Comparison of ENCODE assay signal across 23 mouse cellular contexts in the genomic region with DNA sequence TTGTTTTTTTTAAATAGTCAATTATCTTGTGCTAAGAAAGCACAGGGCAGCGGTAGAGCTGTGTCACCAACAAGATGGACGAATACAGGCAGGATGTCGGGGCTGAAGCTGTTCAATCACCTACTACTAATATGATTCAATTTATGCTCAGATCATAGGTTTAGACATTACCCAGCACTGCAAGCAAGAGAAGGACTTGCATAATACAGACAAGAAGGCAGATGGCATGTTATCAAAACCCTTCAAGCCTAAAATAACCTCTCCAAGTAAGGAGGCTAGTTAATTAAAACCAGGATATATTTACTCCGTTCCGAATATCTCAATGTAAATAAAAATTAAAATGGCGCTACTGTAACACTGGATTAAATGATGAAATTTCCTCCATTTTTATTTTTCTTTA.
DNase-seq lines count a peak whose midpoint lies in the region; ATAC-seq and TF ChIP-seq lines count a peak whose summit lies in the region.
"Had no signal": no experiment of that assay in that cellular context is flagged by ENCODE, and none has a peak within 500 bp of the region (broad histone marks: within the 10 kb centered on the region; RNA-seq: fewer than 3 reads in every experiment).

No protein-coding gene starts in this region.

- no peak overlapping the region for H3K4me3 ChIP-seq in forebrain, embryonic 15.5 days
- no peak overlapping the region for H3K4me3 ChIP-seq in forebrain, embryonic 16.5 days (replicated peaks; ENCODE audit: low read length)
- H3K4me3 ChIP-seq in heart, adult 2 months = no peak overlapping the region
- H3K4me3 ChIP-seq in heart, embryonic 12.5 days = no peak overlapping the region
- H3K4me3 ChIP-seq in limb, embryonic 12.5 days (replicated peaks) = no peak overlapping the region
- no peak overlapping the region for H3K4me3 ChIP-seq in limb, embryonic 10.5 days
- H3K4me3 ChIP-seq: embryonic facial prominence, embryonic 10.5 days had no signal

- no peak overlapping the region for H3K9ac ChIP-seq in forebrain, embryonic 15.5 days (replicated peaks)
- H3K9ac ChIP-seq in forebrain, embryonic 16.5 days (replicated peaks; ENCODE audit: low read depth, low read length) = no peak overlapping the region
- 0 out of 2 replicates have a peak overlapping the region, but pooled peaks have one; percentile 42 for H3K9ac ChIP-seq in heart, adult 2 months (ENCODE audit: low read depth, low read length)
- no peak overlapping the region for H3K9ac ChIP-seq in heart, embryonic 12.5 days
- H3K9ac ChIP-seq in limb, embryonic 12.5 days (replicated peaks) = no peak overlapping the region

- no peak overlapping the region for H3K27ac ChIP-seq in forebrain, embryonic 15.5 days (replicated peaks)
- no peak overlapping the region for H3K27ac ChIP-seq in forebrain, embryonic 16.5 days (ENCODE audit: low read length)
- peak overlapping the region; percentile 4 for H3K27ac ChIP-seq in heart, adult 2 months
- no peak overlapping the region for H3K27ac ChIP-seq in heart, embryonic 12.5 days (ENCODE audit: poor library complexity, severe bottlenecking)
- H3K27ac ChIP-seq in limb, embryonic 12.5 days = 0 out of 2 replicates have a peak overlapping the region, but pooled peaks have one; percentile 42
- no peak overlapping the region for H3K27ac ChIP-seq in limb, embryonic 10.5 days
- H3K27ac ChIP-seq: embryonic facial prominence, embryonic 10.5 days had no signal

- 0 out of 2 replicates have a peak, but pooled peaks have one; percentile 8 for ATAC-seq in forebrain, embryonic 15.5 days (replicated peaks)
- no peak for ATAC-seq in forebrain, embryonic 16.5 days
- no peak for ATAC-seq in heart, embryonic 12.5 days (ENCODE audit: insufficient number of reproducible peaks, low FRiP score)
- no peak for ATAC-seq in limb, embryonic 12.5 days (ENCODE audit: insufficient number of reproducible peaks, insufficient read depth, low FRiP score, low TSS enrichment, low read depth)
- ATAC-seq: activated CD4-positive, CD25-positive, alpha-beta regulatory T cell, adult 4 months; forebrain, embryonic 14.5 days; hindbrain, embryonic 16.5 days; Patski had no signal

- no peak for DNase-seq in heart, adult 2 months
- no peak for DNase-seq in limb, embryonic 10.5 days (ENCODE audit: low spot score)
- peak; percentile 25 for DNase-seq in adipocyte (ENCODE audit: low spot score)
- DNase-seq in ovary, postnatal 10 days (ENCODE audit: low spot score) = no peak
- DNase-seq: adrenal gland, adult 2 months; adrenal gland, postnatal 25 days; cerebellum, adult 11 months; cerebellum, adult 8-10 months; gastrocnemius, postnatal 36 days; heart, adult 18-20 months; heart, postnatal 36 days; kidney, adult 11 months had no signal

- no peak for TF ChIP-seq EP300 in heart, adult 2 months (IDR thresholded peaks at IDR 0.05; ENCODE audit: insufficient read depth, low read depth, low read length)

- no peak for TF ChIP-seq POLR2A in heart, adult 2 months (IDR thresholded peaks at IDR 0.05; ENCODE audit: insufficient read depth, low read depth, low read length)

- 71% methylated on average over 6 of the region's 6 CpGs for WGBS in forebrain, embryonic 15.5 days
- WGBS in forebrain, embryonic 16.5 days = 65% methylated on average over 6 of the region's 6 CpGs
- 59% methylated on average over 6 of the region's 6 CpGs for WGBS in heart, adult 2 months
- 75% methylated on average over 6 of the region's 6 CpGs for WGBS in heart, embryonic 12.5 days
- WGBS in limb, embryonic 12.5 days = 64% methylated on average over 6 of the region's 6 CpGs
- WGBS in limb, embryonic 10.5 days = 88% methylated on average over 6 of the region's 6 CpGs

- no peaks in the 10 kb centered on the region for H3K36me3 ChIP-seq in forebrain, embryonic 15.5 days
- H3K36me3 ChIP-seq in forebrain, embryonic 16.5 days (ENCODE audit: control insufficient read depth, insufficient read depth) = no peaks in the 10 kb centered on the region
- peaks cover 2% of the 10 kb centered on the region; the same call in 1 of the 2 replicates for H3K36me3 ChIP-seq in heart, adult 2 months (ENCODE audit: control insufficient read depth, insufficient read depth, low read length)
- peaks cover 19% of the 10 kb centered on the region for H3K36me3 ChIP-seq in heart, embryonic 12.5 days
- peaks cover 35% of the 10 kb centered on the region for H3K36me3 ChIP-seq in limb, embryonic 12.5 days
- H3K36me3 ChIP-seq in limb, embryonic 10.5 days = peaks cover 45% of the 10 kb centered on the region

- 0 out of 2 replicates have a peak, but pooled peaks cover 3% of the 10 kb centered on the region for H3K4me1 ChIP-seq in forebrain, embryonic 15.5 days
- no peaks in the 10 kb centered on the region for H3K4me1 ChIP-seq in forebrain, embryonic 16.5 days (replicated peaks; ENCODE audit: control insufficient read depth, insufficient read depth, low read length)
- H3K4me1 ChIP-seq in heart, adult 2 months (ENCODE audit: control insufficient read depth, insufficient read depth, low read length) = no peaks in the 10 kb centered on the region; the same call in 1 of the 2 replicates
- H3K4me1 ChIP-seq in heart, embryonic 12.5 days (replicated peaks) = peaks cover 21% of the 10 kb centered on the region
- peaks cover 39% of the 10 kb centered on the region for H3K4me1 ChIP-seq in limb, embryonic 12.5 days (replicated peaks)
- peaks cover 38% of the 10 kb centered on the region for H3K4me1 ChIP-seq in limb, embryonic 10.5 days

- intact Hi-C loops in heart, adult 2 months (cut with DNase I) = no loop called here

- H3K4me2 ChIP-seq in forebrain, embryonic 15.5 days (replicated peaks) = no peak overlapping the region
- no peak overlapping the region for H3K4me2 ChIP-seq in forebrain, embryonic 16.5 days (ENCODE audit: low read length)
- H3K4me2 ChIP-seq in heart, embryonic 12.5 days = no peak overlapping the region
- H3K4me2 ChIP-seq in limb, embryonic 12.5 days = no peak overlapping the region
- H3K4me2 ChIP-seq: heart, embryonic 11.5 days had no signal

- no peaks in the 10 kb centered on the region for H3K79me2 ChIP-seq in heart, adult 2 months (replicated peaks; ENCODE audit: control insufficient read depth, insufficient read depth, low read length)

- no peak for TF ChIP-seq CTCF in heart, adult 2 months (IDR thresholded peaks at IDR 0.05)

- H3K9me3 ChIP-seq in forebrain, embryonic 15.5 days = no peaks in the 10 kb centered on the region
- H3K9me3 ChIP-seq in forebrain, embryonic 16.5 days (ENCODE audit: control insufficient read depth, low read length) = no peaks in the 10 kb centered on the region
- no peaks in the 10 kb centered on the region for H3K9me3 ChIP-seq in heart, embryonic 12.5 days (replicated peaks)
- H3K9me3 ChIP-seq in limb, embryonic 12.5 days = no peaks in the 10 kb centered on the region
- H3K9me3 ChIP-seq in limb, embryonic 10.5 days (replicated peaks) = no peaks in the 10 kb centered on the region
- H3K9me3 ChIP-seq: embryonic facial prominence, embryonic 10.5 days had no signal

- no peaks in the 10 kb centered on the region for H3K27me3 ChIP-seq in forebrain, embryonic 15.5 days
- no peaks in the 10 kb centered on the region for H3K27me3 ChIP-seq in forebrain, embryonic 16.5 days (replicated peaks; ENCODE audit: control insufficient read depth, insufficient read depth, low read length)
- no peaks in the 10 kb centered on the region for H3K27me3 ChIP-seq in heart, adult 2 months (ENCODE audit: control insufficient read depth, insufficient read depth, low read length)
- no peaks in the 10 kb centered on the region for H3K27me3 ChIP-seq in heart, embryonic 12.5 days (replicated peaks)
- H3K27me3 ChIP-seq in limb, embryonic 12.5 days = no peaks in the 10 kb centered on the region
- H3K27me3 ChIP-seq in limb, embryonic 10.5 days (ENCODE audit: low read depth, poor library complexity, severe bottlenecking) = no peaks in the 10 kb centered on the region
- H3K27me3 ChIP-seq: CH12.LX, Patski had no signal

Comparison
In these comparisons a context has a peak if more than half of its experiments do, and no peak if none do; other contexts are left out.
1. H3K27ac ChIP-seq: peak in heart, adult 2 months (single experiment) and limb, embryonic 12.5 days (single experiment); none in forebrain, embryonic 15.5 days (single experiment), forebrain, embryonic 16.5 days (single experiment), heart, embryonic 12.5 days (single experiment) and limb, embryonic 10.5 days (single experiment).